Mouse (Mus musculus): ENCODE results near the gene Tex30.
"Not testable (repeated sequence)": the region's sequence is repeated elsewhere in the genome, so short reads cannot be mapped to it uniquely, and the experiment has no call there.

Gene Tex30

DNA sequence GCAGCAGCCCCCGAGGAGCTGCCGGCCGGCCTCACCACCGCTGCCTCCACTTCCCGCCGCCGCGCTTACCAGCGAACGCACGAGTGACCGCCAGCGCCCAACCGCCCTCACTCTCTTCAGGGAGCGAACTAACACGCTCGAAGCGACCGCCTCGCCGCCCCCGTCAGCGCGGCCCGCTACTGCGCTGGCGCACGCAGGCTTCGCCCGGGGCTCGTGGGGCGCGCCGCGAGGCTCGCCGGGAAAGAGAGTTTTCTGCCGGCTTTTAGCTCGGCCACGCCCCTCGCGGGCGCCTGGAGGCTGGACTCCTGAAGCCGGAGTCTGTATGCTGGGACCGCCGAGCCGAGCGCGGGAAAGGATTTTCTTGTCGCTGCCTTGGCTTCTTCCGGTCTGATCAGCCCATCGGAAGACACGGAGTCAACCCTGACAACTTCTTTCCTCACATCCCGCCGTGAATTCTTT lies at the start of gene Tex30:
TSS of gene Tex30 (minus strand) at position 183 of the 459 bp plus-strand sequence.
- peak; percentile 93 to 94 for DNase-seq (ENCODE audit: low spot score in 2 of 2)

DNA sequence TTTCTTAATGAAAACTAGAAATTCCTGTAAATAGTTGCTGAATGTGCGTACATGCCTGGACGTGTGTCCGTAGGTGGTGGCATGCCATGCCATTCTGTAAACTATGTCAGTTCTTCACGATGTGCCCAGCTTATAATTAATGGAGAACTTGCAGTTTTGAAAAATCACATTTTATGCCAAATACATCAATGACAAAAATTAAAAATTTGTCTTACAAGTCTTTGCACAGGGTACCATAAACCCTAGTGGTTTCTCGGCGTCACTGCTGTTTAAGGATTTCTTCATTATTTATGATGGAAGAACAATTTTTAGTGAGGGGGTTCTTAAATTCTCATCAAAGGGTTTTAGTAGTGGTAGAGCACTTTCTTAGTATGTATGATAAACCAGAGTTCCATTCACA lies 46.5 kb upstream of the Tex30 start:
- no peak for DNase-seq (ENCODE audit: low spot score in 2 of 2)

DNA sequence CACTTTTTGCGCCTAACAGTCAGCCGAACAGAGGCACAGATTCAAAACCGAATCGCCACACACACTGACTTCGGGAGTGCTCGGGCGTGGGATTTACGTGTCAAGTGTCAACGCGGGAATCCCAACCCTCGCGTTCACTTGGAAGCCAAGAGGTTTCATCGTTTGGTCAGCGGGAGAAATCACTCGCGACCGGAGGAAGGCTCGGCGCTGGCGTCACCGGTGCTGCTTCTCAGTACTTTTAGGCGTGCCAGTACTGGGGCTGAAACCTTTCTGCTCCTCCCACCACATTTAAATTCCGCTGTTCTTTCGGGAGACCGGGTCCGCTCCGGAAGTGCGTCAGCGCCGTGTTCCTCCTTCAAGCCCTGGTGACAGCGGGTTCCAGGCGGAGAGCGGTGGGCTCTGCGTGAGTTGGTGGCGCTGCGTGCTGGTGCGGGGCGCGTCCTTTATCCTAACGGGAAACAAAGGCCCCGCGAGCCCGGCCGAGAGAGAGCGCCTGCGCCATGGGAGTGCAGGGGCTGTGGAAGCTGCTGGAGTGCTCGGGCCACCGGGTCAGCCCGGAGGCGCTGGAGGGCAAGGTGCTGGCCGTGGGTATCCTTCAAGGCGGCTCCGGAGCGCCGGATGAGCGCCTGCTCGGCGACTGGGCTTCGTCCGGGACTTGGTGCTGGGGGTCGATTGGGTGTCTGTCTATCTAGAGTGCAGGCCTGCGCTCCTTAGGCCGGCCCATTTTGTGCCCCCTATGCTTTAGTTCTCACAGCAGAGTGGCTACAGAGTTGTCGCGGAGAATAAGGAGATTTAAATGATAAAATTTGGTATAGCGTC lies 45.5 kb upstream of the Tex30 start, which contains the start of gene Ercc5:
TSS of gene Ercc5 (plus strand) at position 182 of the 819 bp plus-strand sequence.
- DNase-seq (ENCODE audit: low spot score in 2 of 2): peak; percentile 86 to 89

DNA sequence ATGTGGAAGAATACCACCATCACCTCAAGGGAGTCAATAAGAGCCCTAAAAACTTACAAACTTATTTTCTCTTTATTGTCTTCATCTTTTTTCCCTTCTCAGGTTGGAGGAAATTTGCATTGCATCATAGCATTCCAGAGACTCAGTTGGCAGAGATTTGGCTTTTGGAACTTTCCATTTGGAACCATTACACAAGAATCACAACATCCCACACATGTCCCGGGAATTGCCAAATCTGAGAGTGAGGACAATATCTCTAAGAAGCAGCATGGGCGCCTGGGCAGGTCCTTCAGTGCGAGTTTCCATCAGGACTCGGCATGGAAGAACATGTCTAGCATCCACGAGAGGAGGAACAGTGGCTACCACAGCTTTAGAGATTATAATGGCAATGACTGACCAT lies 40.5 kb upstream of the Tex30 start:
- no peak for DNase-seq (ENCODE audit: low spot score in 2 of 2)

DNA sequence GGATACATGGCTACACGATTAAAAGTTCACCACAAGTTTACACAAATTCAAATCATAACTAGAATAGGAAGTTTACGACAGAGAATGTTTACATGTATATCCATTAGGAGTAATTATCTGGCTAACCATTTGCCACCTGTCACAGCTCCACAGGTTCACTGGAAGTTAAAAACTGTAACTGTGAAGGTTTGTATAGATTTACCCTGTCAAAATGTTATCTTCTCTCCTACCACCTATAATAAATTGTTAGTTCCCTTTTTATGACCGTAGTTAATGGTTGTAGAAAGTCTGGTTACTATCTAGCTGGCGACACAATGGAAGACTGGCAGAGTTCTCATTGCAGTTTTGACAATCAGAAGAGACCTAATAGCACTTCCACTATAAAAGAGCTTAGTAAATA lies 38.0 kb upstream of the Tex30 start:
- no peak for DNase-seq (ENCODE audit: low spot score in 2 of 2)

DNA sequence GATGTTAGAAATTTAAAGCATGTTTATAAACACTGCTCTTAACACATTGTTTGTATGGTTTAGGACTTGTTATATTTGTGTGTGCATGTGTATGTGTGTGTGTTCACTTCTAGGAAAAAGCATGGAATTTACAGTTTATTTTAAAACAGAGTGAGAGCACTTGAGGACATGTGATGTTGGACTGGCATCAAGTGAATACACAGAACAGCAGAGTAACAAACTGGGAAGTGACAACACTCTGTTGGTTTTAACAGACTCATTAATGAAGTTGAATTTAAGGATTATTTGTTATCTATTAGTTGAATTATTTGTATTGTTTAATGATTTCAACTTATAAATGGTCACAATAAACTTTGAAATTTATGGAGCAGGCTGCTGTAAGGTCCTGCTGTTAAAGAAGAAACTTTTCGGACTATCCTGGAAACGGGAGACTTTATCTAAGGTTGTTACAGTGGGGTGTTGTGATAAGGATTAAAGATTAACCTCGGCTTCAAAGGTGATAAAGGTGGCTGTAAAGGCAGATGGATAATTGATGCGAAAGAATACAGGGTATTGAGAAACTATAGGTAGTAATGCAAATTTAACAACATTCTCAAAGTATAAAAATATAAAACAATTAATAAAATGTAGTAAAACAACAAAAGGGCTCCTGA lies 27.8 kb upstream of the Tex30 start:
- no peak for DNase-seq (ENCODE audit: low spot score in 2 of 2)

DNA sequence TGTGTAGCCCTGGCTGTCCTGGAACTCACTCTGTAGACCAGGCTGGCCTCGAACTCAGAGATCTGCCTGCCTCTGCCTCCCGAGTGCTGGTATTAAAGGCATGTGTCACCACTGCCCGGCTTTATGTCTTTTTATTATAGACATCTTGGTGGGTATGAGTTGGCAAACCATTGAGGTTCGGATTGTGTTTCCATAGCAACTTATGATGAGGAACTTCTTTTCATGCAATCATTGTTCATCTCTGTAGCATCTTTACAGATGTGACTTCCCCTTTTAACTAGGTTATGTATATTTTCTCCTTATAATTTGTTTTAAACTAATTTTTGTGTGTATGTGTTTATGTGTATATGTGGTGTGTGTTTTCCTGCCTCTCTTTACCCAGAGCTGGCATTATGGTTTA lies 23.3 kb upstream of the Tex30 start:
- no peak for DNase-seq (ENCODE audit: low spot score in 2 of 2)

DNA sequence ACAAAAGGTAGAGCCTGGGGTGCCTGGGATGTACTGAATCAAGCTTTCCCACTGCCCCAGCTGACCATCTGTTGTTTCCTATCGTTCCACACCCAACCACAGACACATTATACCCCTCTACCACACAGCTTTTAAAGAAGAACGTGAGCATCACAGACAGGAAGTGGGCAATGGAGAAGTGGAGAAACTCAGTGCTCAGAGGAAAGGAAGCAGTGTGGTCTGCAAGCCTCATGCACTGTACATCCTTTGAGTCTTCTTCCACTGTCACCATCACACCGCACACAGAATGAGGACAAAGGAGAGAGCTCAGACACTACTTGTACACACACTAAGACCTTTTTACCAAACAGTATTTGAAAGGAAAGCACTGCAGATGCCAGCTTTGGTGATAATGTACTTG lies 20.0 kb upstream of the Tex30 start:
- DNase-seq (ENCODE audit: low spot score in 2 of 2): no peak

DNA sequence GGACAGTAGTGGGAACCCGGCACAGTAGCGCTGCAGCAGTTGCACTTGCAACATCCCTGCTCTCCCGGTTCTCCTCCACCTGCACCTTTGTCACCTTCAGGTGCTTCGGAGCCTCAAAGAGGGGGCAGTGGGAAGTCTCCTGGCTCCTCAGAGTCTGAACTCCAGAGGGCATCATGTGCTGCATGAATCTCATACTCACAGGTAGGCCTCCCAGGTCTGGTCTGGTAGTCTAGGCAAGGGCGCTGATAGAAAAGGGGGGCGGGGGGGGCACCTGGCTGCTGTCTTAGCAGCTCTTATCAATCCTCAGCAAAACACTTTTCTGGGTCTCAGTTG lies 17.8 kb upstream of the Tex30 start:
- DNase-seq (ENCODE audit: low spot score in 2 of 2): no peak

DNA sequence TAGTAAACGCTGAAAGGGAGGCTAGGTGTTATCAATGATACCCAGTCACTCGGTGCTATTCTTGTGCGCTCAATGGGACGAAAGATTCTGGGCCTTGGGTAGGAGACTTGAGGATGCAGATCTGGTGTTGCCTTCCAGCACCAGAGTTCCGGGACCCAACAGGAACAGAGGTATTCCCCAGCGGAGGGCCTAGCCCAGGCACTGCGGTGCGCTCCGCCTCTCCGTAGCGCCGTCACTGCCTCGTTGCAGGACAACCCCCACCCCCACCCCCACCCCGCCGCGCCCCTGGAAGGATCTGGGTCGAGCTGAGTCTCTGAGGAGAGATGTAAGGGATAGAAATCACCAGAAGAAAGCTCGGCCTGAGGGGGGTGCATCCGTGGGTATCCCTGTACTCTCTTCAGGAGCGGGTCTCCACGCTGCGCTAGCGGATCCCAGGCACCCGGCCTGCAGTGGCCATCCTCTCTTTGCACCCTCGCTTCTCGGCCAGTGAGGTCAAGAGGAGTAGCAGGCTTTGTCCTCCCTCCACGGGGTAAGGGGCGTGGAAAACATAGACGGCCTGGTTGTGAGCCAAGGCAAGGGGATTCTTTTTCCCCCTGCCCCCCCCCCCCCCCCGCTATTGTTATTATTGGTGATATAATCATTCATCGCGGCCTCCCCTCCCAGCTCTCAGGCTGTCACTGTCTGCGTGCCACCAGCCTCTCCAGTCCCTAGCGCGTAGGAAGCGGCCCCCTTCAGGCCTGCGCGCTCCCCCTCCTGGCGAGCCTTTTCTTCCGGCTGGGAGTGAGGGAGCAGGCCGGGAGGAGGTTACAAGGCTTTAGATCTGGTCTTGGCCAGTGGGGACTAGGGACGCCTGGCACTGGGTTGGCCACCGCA lies 17.2 kb upstream of the Tex30 start:
- DNase-seq (ENCODE audit: low spot score in 2 of 2): peak; percentile 80

DNA sequence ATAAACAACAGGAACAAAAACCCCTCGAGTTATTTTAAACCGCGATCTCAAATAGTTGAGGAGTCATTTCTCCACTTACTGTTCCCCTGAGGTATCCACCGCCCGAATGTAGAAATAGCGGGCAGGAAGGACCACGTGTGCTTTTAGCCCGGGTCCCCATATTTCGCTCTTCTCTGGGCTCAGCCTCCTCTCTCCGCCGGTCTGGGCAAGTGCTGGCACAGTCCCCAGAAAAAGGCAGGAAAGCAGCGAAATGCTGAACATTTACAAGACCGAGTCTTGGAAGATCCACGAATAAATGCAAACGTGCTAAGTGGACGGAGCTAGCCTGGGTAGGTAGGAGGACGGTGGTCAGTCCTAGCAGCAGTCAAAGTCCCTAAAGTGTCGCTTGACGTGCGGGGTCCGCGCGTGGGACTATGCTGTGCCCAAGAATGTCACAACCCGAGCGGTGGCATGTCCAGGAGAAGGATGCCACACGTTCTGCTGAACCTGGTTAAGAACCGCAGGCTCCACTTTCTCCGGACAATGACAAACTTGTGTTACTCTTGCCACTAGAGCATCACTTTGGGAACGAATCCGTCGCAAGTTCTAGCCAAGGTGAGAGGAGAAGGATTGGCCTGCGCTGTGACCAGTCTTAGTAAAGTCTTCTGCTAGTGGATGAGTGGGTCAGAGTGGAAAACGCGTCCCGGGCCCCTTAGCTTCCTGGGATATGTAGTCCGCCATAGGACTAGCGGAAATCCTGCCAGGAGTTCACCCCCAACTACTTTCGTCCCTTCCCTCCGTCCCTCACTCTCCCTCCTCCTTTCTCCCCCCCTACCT lies 16.2 kb upstream of the Tex30 start, which contains the start of the genes Kdelc1 and Bivm:
TSS of gene Kdelc1 (minus strand) at position 570 of the 816 bp plus-strand sequence.
TSS of gene Bivm (plus strand) at position 719 of the 816 bp plus-strand sequence.
- peak; percentile 90 to 91 for DNase-seq (ENCODE audit: low spot score in 2 of 2)

DNA sequence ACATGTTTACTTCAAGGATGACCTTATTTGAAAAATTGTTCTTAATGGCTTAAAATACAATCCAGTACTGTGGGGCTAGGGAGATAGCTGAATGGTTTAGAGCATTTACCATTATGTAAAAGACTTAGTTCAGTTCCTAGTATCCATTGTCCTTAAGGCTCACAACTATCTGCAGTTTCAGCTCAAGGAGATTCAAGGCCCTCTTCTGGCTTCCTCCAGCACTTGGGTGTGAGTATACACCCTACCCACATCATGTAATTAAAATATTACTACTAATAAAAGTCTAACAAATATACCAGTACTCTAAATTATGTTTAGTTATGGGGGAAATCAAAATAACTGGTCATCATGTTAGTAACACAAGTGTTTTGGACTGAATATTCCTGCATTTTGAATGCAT lies 15.3 kb upstream of the Tex30 start:
- no peak for DNase-seq (ENCODE audit: low spot score in 2 of 2)

DNA sequence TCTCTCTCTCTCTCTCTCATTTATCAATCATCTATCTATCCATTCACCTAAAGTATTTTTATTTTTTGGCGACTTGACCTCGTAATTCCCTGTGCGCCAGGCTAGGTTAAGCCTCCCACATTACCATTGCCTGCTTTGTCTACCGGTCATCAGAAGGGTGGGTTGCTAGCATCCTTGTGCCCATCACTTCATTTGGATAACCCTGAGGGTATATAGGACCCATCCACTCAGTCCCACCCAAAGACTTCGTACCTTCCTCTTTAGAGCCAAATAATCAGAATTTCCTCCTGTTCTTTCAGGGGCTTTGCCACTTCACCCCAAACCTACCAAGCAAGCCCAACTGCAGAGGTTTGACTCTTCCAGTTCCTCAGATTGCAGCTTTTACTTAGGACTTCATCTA lies 698 bp upstream of the Tex30 start:
- no peak for DNase-seq (ENCODE audit: low spot score in 2 of 2)

DNA sequence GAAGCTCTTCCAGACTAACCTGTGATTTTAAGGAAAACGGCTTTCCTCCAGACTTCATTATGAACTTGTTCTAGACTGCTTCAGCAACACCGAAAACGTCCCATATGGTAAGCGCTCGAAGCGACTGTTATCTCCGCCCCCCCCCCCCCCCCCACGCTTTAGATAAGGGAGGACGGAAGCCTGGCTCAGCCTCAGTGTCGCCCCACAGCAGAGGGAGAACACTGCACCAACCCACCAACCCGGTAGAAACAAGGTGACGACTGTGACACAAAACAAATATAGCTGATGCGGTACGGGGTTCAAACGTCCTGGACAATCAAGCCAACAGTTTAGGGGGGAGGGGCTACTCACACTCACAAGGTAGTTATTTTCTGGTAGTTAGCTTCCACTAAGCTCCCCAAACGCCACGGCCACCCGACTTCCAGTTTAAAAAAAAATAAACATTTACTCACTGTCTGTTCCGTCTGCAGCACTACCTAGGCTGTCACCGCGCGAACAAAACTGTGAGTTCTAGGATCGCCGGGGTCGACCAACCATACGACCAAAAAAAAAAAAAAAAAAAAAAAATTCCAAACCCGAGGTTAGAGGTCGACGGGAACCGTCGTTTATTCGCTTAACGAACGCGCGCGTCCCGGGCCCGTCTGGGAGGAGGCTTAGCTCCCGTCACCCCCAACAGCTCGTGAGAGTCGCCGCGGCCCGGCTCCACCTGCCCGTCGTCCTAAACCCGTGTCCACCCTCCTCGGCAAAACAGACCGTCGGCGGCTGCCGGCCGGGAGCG lies 604 bp downstream of the Tex30 start:
- DNase-seq (ENCODE audit: low spot score in 2 of 2): peak; percentile 13 to 17

DNA sequence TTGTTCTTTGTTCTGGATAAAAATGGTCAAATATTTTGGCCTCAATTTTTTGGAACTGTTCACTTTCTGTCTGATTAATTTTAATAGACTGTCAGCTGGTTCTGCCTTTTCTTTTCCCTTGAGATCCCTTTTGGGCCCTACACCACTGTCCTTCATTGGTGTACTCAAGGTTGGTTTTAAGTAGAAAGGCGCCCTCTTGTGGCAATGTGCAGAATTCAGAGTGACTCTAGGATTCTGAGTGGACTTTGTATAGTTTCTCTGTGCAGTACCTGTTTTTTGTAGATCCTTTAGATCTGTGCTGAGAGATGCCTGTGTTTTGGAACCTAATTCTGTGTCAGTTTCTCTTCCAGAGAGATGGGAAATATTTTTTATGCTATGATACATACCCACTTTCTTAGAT lies 37.6 kb downstream of the Tex30 start:
- DNase-seq (ENCODE audit: low spot score in 2 of 2): peak; percentile 76 to 80

DNA sequence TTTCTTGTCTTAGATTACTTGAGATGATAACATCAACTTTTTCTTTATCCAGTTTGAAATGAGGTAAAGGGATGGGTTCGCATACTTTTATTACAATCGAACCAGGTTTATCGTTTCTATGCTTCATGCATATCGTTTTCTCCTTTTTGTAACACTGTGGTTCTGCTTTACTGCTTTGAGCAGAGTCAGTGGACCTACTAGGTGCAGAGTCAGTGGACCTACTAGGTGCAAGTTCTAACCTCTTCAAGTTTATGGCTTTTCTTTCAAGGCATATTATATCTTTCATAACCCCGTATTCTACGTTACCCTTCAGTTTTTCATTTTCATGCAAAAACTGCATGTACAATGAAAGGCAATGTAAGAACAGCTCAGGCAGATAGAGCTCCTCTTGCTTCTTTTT lies 38.8 kb downstream of the Tex30 start:
- no peak for DNase-seq (ENCODE audit: low spot score in 2 of 2)

DNA sequence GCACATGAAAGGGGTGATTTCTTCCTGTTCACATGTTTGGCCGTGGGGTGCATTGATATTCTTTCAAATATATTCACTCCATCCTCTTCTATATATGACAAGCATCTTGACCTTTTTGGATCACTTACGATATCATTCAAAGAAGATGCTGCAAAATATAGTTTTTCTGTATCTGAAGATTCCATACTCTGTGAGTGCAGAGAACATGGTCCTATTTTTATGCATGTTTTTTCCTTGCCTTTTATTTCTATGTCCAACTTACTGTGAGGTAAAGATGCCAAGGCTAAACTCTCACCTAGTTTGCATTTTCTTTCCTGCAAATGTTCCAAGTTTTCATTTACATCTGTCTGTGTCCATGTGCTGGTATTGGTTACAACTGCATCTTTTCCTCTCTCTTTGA lies 40.4 kb downstream of the Tex30 start, which contains the start of gene Gm8251:
TSS of gene Gm8251 (minus strand) at position 101 of the 400 bp plus-strand sequence.
- DNase-seq (ENCODE audit: low spot score in 2 of 2): no peak

DNA sequence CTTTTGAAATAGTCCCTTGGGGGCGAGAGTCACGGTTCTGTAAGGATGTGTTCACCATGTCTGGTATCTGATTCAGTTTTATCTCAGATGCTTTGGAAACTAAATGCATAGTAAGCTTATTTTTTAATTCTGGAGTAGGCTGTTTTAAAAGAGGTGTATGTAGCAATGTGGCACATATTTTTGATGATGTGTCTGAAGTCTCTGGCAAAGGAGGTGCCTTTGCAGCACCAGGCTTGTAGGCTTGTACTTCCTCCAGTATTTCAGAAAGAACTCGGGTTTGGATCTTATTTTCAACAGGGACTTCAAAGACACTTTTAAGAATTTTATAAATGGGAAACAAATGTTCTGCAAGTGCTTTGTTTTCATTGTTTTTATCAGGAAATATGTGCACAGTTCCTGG lies 44.4 kb downstream of the Tex30 start:
- DNase-seq (ENCODE audit: low spot score in 2 of 2): no peak

DNA sequence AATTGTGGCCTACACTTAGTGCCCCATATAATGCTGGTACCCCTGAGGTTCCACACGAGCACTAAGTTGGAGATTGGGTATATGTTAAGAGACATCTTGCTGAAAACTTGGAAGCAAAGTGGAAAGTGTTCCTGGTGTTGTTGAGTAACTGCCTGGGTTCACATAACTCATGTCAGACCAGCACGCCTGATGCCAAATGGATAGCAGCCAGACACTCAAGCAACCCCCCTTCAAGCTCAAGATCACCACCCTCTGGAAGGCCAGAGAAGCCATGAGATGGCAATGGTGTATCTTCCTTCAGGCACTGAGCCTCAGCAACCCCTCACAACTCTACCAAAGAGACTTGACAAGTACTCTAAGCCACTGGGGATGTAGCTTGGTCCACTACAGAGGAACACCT lies 55.7 kb downstream of the Tex30 start:
- DNase-seq (ENCODE audit: low spot score in 2 of 2): no peak

DNA sequence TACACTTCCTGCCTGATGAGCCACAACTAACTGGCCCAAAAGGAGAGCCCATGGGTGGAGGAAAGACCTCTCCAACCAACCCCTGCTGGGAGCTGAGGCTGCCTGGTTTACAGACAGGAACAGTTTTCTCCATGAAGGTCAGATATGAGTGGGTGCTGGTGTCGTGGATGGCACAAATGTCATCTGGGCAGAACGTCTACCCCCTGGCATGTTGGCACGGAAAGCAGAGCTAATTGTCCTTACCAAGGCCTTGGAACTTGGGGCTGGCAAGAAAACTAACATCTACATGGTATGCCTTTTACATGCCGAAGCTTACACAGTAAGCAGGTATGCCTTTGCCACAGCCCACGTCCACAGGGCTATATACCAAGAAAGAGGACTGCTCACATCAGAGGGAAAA lies 56.6 kb downstream of the Tex30 start:
- DNase-seq (ENCODE audit: low spot score in 2 of 2): not testable (repeated sequence)

Data from right cerebral cortex, adult 2 months (tissue).